Mouse (Mus musculus) layer of hippocampus, adult 18-20 months (tissue): ENCODE measurements around the gene Ywhaq. TPM values are rescaled to one million over a fixed set of nuclear protein-coding genes. Genes with fewer than 3 reads are reported as not detected.
A peak's percentile ranks its signal among the peaks of the same experiment; 100 is the strongest.
"Not testable (repeated sequence)": the region's sequence is repeated elsewhere in the genome, so short reads cannot be mapped to it uniquely, and the experiment has no call there.

Experiments
- DNase-seq, 2 experiments: peaks; one replicate each; pipeline ENCODE4 v3.0.0; 2022; ENCODE audit warnings: low spot score in 2 of 2
- total RNA-seq, 2 experiments: library from RNA; stranded (reverse); gene quantifications; 2 replicates each; pipeline ENCODE4 v1.2.3; 2021

Gene Ywhaq
- total RNA-seq, 2 experiments from 2014 or later, result 452 to 454 TPM

- no peak for DNase-seq
These were observed 6.8 kb downstream of the Ywhaq start for GRCm38 (mm10) chr12:21410620-21411019.

- no peak for DNase-seq
These were observed 7.8 kb downstream of the Ywhaq start for GRCm38 (mm10) chr12:21409651-21410050.

GRCm38 (mm10) chr12:21408789-21409367, 8.6 kb downstream of the Ywhaq start:
- no peak for DNase-seq

GRCm38 (mm10) chr12:21402771-21403170, 14.7 kb downstream of the Ywhaq start:
- no peak for DNase-seq

GRCm38 (mm10) chr12:21386201-21386600, 31.2 kb downstream of the Ywhaq start:
- DNase-seq, result no peak

- DNase-seq, result not testable (repeated sequence)
These were observed 38.6 kb downstream of the Ywhaq start for GRCm38 (mm10) chr12:21378765-21379346.

- DNase-seq, result no peak
These were observed 41.9 kb downstream of the Ywhaq start for GRCm38 (mm10) chr12:21375376-21376157.

GRCm38 (mm10) chr12:21373820-21374475, 43.5 kb downstream of the Ywhaq start:
- DNase-seq, result no peak

- DNase-seq, result peak; percentile 96 to 97
These were observed 44.2 kb downstream of the Ywhaq start, which contains the start of gene Adam17 for GRCm38 (mm10) chr12:21373100-21373819. TSS of gene Adam17 (minus strand) at chr12:21373632.

GRCm38 (mm10) chr12:21370035-21370611, 47.3 kb downstream of the Ywhaq start:
- DNase-seq, result no peak

- no peak for DNase-seq
These were observed 48.4 kb downstream of the Ywhaq start for GRCm38 (mm10) chr12:21369087-21369410.

- DNase-seq, result no peak
These were observed 48.9 kb downstream of the Ywhaq start for GRCm38 (mm10) chr12:21368376-21369086.

- DNase-seq, result no peak
These were observed 52.6 kb downstream of the Ywhaq start for GRCm38 (mm10) chr12:21364624-21365435.

- DNase-seq, result no peak
These were observed 54.2 kb downstream of the Ywhaq start for GRCm38 (mm10) chr12:21363195-21363594.

GRCm38 (mm10) chr12:21362686-21363085, 54.8 kb downstream of the Ywhaq start:
- no peak for DNase-seq

- no peak for DNase-seq
These were observed 63.8 kb downstream of the Ywhaq start for GRCm38 (mm10) chr12:21353681-21354080.

- DNase-seq, result no peak
These were observed 67.1 kb downstream of the Ywhaq start for GRCm38 (mm10) chr12:21350113-21350876.

- DNase-seq, result no peak
These were observed 70.5 kb downstream of the Ywhaq start for GRCm38 (mm10) chr12:21346972-21347371.

- no peak for DNase-seq
These were observed 76.8 kb downstream of the Ywhaq start for GRCm38 (mm10) chr12:21340674-21341073.
